ENCODE assay signal across 9 mouse cellular contexts in genomic region chr2:92389645-92390044, GRCm38 (mm10). TPM values are rescaled to one million over a fixed set of nuclear protein-coding genes. Genes with fewer than 3 reads are reported as not detected.
DNase-seq lines count a peak whose midpoint lies in the region; ATAC-seq lines count a peak whose summit lies in the region.
"Had no signal": no experiment of that assay in that cellular context is flagged by ENCODE, and none has a peak within 500 bp of the region (broad histone marks: within the 10 kb centered on the region; RNA-seq: fewer than 3 reads in every experiment).

No protein-coding gene starts in this region.

- 0 out of 2 replicates have a peak overlapping the region, but pooled peaks have one; percentile 44 for H3K9ac ChIP-seq in kidney, embryonic 14.5 days (ENCODE audit: low read depth, low read length)
- peak overlapping the region; percentile 88; the same call in 1 of the 2 replicates for H3K9ac ChIP-seq in hindbrain, embryonic 16.5 days (ENCODE audit: low read depth, low read length)
- H3K9ac ChIP-seq in midbrain, embryonic 16.5 days (ENCODE audit: low read depth, low read length): peak overlapping the region; percentile 78

- 0 out of 2 replicates have a peak overlapping the region, but pooled peaks have one; percentile 17 for H3K27ac ChIP-seq in kidney, embryonic 14.5 days (ENCODE audit: low read depth, low read length)
- H3K27ac ChIP-seq in embryonic facial prominence, embryonic 10.5 days (replicated peaks): peak overlapping the region; percentile 89
- peak overlapping the region; percentile 90 for H3K27ac ChIP-seq in hindbrain, embryonic 16.5 days (ENCODE audit: low read depth, low read length)
- H3K27ac ChIP-seq in midbrain, embryonic 16.5 days (ENCODE audit: low read length): peak overlapping the region; percentile 94
- H3K27ac ChIP-seq: macrophage had no signal

- peaks cover 28% of the 10 kb centered on the region for H3K36me3 ChIP-seq in kidney, embryonic 14.5 days (ENCODE audit: control insufficient read depth, insufficient read depth, low read length)
- peaks cover 32% of the 10 kb centered on the region for H3K36me3 ChIP-seq in embryonic facial prominence, embryonic 10.5 days (replicated peaks)
- peaks cover 26% of the 10 kb centered on the region for H3K36me3 ChIP-seq in hindbrain, embryonic 16.5 days (ENCODE audit: control insufficient read depth, insufficient read depth, low read length)
- peaks cover 20% of the 10 kb centered on the region for H3K36me3 ChIP-seq in midbrain, embryonic 16.5 days (ENCODE audit: control insufficient read depth, insufficient read depth, low read length)

- no peak for DNase-seq in kidney, postnatal 14 days
- no peak for DNase-seq in embryonic facial prominence, embryonic 10.5 days (ENCODE audit: low spot score)
- DNase-seq in right cerebral cortex, postnatal 25 days: no peak
- DNase-seq in urinary bladder, postnatal 14 days (ENCODE audit: low spot score): no peak

- WGBS in kidney, embryonic 14.5 days: 4% methylated on average over 10 of the region's 10 CpGs
- 4% methylated on average over 10 of the region's 10 CpGs for WGBS in embryonic facial prominence, embryonic 10.5 days
- 3% methylated on average over 10 of the region's 10 CpGs for WGBS in hindbrain, embryonic 16.5 days
- WGBS in midbrain, embryonic 16.5 days: 2% methylated on average over 10 of the region's 10 CpGs

- ATAC-seq in kidney, embryonic 14.5 days (ENCODE audit: low FRiP score, low TSS enrichment): no peak; the same call in 1 of the 2 replicates
- no peak for ATAC-seq in hindbrain, embryonic 16.5 days
- no peak; the same call in 1 of the 2 replicates for ATAC-seq in midbrain, embryonic 16.5 days
- no peak for ATAC-seq in monocyte, adult 5-6 weeks (replicated peaks; ENCODE audit: insufficient number of reproducible peaks, low FRiP score, low TSS enrichment, poor library complexity, severe bottlenecking)

- H3K9me3 ChIP-seq in kidney, embryonic 14.5 days (ENCODE audit: control insufficient read depth, low read length): no peaks in the 10 kb centered on the region
- H3K9me3 ChIP-seq in embryonic facial prominence, embryonic 10.5 days: no peaks in the 10 kb centered on the region
- no peaks in the 10 kb centered on the region for H3K9me3 ChIP-seq in hindbrain, embryonic 16.5 days (ENCODE audit: control insufficient read depth, low read length)
- no peaks in the 10 kb centered on the region for H3K9me3 ChIP-seq in midbrain, embryonic 16.5 days (replicated peaks; ENCODE audit: control insufficient read depth, low read length, poor library complexity, severe bottlenecking)

- peaks cover 41% of the 10 kb centered on the region for H3K4me1 ChIP-seq in kidney, embryonic 14.5 days (ENCODE audit: control insufficient read depth, insufficient read depth, low read length)
- peaks cover 68% of the 10 kb centered on the region for H3K4me1 ChIP-seq in embryonic facial prominence, embryonic 10.5 days
- H3K4me1 ChIP-seq in hindbrain, embryonic 16.5 days (ENCODE audit: control insufficient read depth, insufficient read depth, low read depth, low read length): peaks cover 54% of the 10 kb centered on the region
- peaks cover 45% of the 10 kb centered on the region for H3K4me1 ChIP-seq in midbrain, embryonic 16.5 days (ENCODE audit: control insufficient read depth, insufficient read depth, low read length)

- peak overlapping the region; percentile 50 for H3K4me2 ChIP-seq in kidney, embryonic 14.5 days (replicated peaks; ENCODE audit: low read depth, low read length)
- H3K4me2 ChIP-seq in hindbrain, embryonic 16.5 days (ENCODE audit: low read length): peak overlapping the region; percentile 88
- peak overlapping the region; percentile 73 for H3K4me2 ChIP-seq in midbrain, embryonic 16.5 days (ENCODE audit: low read length)

- H3K27me3 ChIP-seq in kidney, embryonic 14.5 days (ENCODE audit: control insufficient read depth, insufficient read depth, low read length): no peaks in the 10 kb centered on the region
- peaks cover 15% of the 10 kb centered on the region; the same call in 1 of the 2 replicates for H3K27me3 ChIP-seq in embryonic facial prominence, embryonic 10.5 days (replicated peaks; ENCODE audit: low read depth, poor library complexity, severe bottlenecking)
- H3K27me3 ChIP-seq in hindbrain, embryonic 16.5 days (replicated peaks; ENCODE audit: control insufficient read depth, insufficient read depth, low read length): no peaks in the 10 kb centered on the region
- no peaks in the 10 kb centered on the region for H3K27me3 ChIP-seq in midbrain, embryonic 16.5 days (ENCODE audit: control insufficient read depth, insufficient read depth, low read depth, low read length)

- peak overlapping the region; percentile 46 for H3K4me3 ChIP-seq in kidney, embryonic 14.5 days (ENCODE audit: low read length)
- peak overlapping the region; percentile 80 for H3K4me3 ChIP-seq in embryonic facial prominence, embryonic 10.5 days
- H3K4me3 ChIP-seq in hindbrain, embryonic 16.5 days (ENCODE audit: low read length): peak overlapping the region; percentile 81
- H3K4me3 ChIP-seq in midbrain, embryonic 16.5 days (ENCODE audit: low read depth, low read length): peak overlapping the region; percentile 67

RNA-seq across cellular contexts. Expression of gene 1700029I15Rik, which starts 7.3 kb away (rescaled TPM):
- polyA plus RNA-seq in kidney, embryonic 14.5 days (2014; fragmentation: Nextera tagmentation; extraction: Ambion mirVana): 2.1 and 2.5 TPM in 2 replicates
- 2.5 and 3.6 TPM in 2 replicates for polyA plus RNA-seq in embryonic facial prominence, embryonic 10.5 days (2016; fragmentation: Nextera tagmentation; extraction: Ambion mirVana)
- polyA plus RNA-seq in hindbrain, embryonic 16.5 days (2015; fragmentation: Nextera tagmentation; extraction: Ambion mirVana): 5.8 and 7.7 TPM in 2 replicates
- polyA plus RNA-seq in midbrain, embryonic 16.5 days (2015; fragmentation: Nextera tagmentation; extraction: Ambion mirVana): 6.1 and 9.5 TPM in 2 replicates
- total RNA-seq in monocyte, adult 5-6 weeks (2017): 1.6 to 6.7 TPM (median 4.8 TPM) in 3 replicates

RNA-seq across cellular contexts. Expression of gene Mapk8ip1, which starts 11.4 kb away (rescaled TPM):
- polyA plus RNA-seq in kidney, embryonic 14.5 days (2014; fragmentation: Nextera tagmentation; extraction: Ambion mirVana): 15.6 and 20.8 TPM in 2 replicates
- polyA plus RNA-seq in embryonic facial prominence, embryonic 10.5 days (2016; fragmentation: Nextera tagmentation; extraction: Ambion mirVana): 36.0 and 37.1 TPM in 2 replicates
- polyA plus RNA-seq in hindbrain, embryonic 16.5 days (2015; fragmentation: Nextera tagmentation; extraction: Ambion mirVana): 112 and 130 TPM in 2 replicates
- 126 and 129 TPM in 2 replicates for polyA plus RNA-seq in midbrain, embryonic 16.5 days (2015; fragmentation: Nextera tagmentation; extraction: Ambion mirVana)
- total RNA-seq in monocyte, adult 5-6 weeks (2017): not detected in 3 replicates

RNA-seq across cellular contexts. Expression of gene Large2, which starts 15.0 kb away (rescaled TPM):
- polyA plus RNA-seq in kidney, embryonic 14.5 days (2014; fragmentation: Nextera tagmentation; extraction: Ambion mirVana): 24.0 and 33.3 TPM in 2 replicates
- 10.2 and 12.4 TPM in 2 replicates for polyA plus RNA-seq in embryonic facial prominence, embryonic 10.5 days (2016; fragmentation: Nextera tagmentation; extraction: Ambion mirVana)
- 1.7 and 2.3 TPM in 2 replicates for polyA plus RNA-seq in hindbrain, embryonic 16.5 days (2015; fragmentation: Nextera tagmentation; extraction: Ambion mirVana)
- 1.9 and 2.0 TPM in 2 replicates for polyA plus RNA-seq in midbrain, embryonic 16.5 days (2015; fragmentation: Nextera tagmentation; extraction: Ambion mirVana)
- not detected in 3 replicates for total RNA-seq in monocyte, adult 5-6 weeks (2017)
- polyA plus RNA-seq: macrophage had no signal

RNA-seq across cellular contexts. Expression of gene Pex16, which starts 15.2 kb away (rescaled TPM):
- polyA plus RNA-seq in kidney, embryonic 14.5 days (2014; fragmentation: Nextera tagmentation; extraction: Ambion mirVana): 21.3 and 22.7 TPM in 2 replicates
- polyA plus RNA-seq in embryonic facial prominence, embryonic 10.5 days (2016; fragmentation: Nextera tagmentation; extraction: Ambion mirVana): 18.6 and 22.4 TPM in 2 replicates
- 43.5 and 45.6 TPM in 2 replicates for polyA plus RNA-seq in hindbrain, embryonic 16.5 days (2015; fragmentation: Nextera tagmentation; extraction: Ambion mirVana)
- 39.7 and 40.1 TPM in 2 replicates for polyA plus RNA-seq in midbrain, embryonic 16.5 days (2015; fragmentation: Nextera tagmentation; extraction: Ambion mirVana)
- total RNA-seq in monocyte, adult 5-6 weeks (2017): 17.0 to 22.6 TPM (median 20.1 TPM) in 3 replicates

RNA-seq across cellular contexts. Expression of gene Cry2, which starts 44.2 kb away (rescaled TPM):
- 13.8 and 21.3 TPM in 2 replicates for polyA plus RNA-seq in kidney, embryonic 14.5 days (2014; fragmentation: Nextera tagmentation; extraction: Ambion mirVana)
- 23.4 and 23.7 TPM in 2 replicates for polyA plus RNA-seq in embryonic facial prominence, embryonic 10.5 days (2016; fragmentation: Nextera tagmentation; extraction: Ambion mirVana)
- 51.4 and 53.2 TPM in 2 replicates for polyA plus RNA-seq in hindbrain, embryonic 16.5 days (2015; fragmentation: Nextera tagmentation; extraction: Ambion mirVana)
- 51.6 and 53.4 TPM in 2 replicates for polyA plus RNA-seq in midbrain, embryonic 16.5 days (2015; fragmentation: Nextera tagmentation; extraction: Ambion mirVana)
- total RNA-seq in monocyte, adult 5-6 weeks (2017): 4.2 to 10.6 TPM (median 7.3 TPM) in 3 replicates

Comparison
In these comparisons a context has a peak if more than half of its experiments do, and no peak if none do; other contexts are left out.
1. H3K27ac ChIP-seq: peak in every context shown above with its lines; median percentile 94 in midbrain, embryonic 16.5 days; 90 in hindbrain, embryonic 16.5 days; 89 in embryonic facial prominence, embryonic 10.5 days; 17 in kidney, embryonic 14.5 days.